Mouse (Mus musculus) gonadal fat pad, adult 2 months (tissue): ENCODE results near the gene Ly6g6c. TPM values are rescaled to one million over a fixed set of nuclear protein-coding genes. Genes with fewer than 3 reads are reported as not detected.
"Not testable (repeated sequence)": the region's sequence is repeated elsewhere in the genome, so short reads cannot be mapped to it uniquely, and the experiment has no call there.

Experiments used
- DNase-seq: peaks from one replicate; pipeline ENCODE4 v3.0.0-alpha.2; 2012; ENCODE audit warnings: low read depth
- polyA plus RNA-seq: library from polyadenylated mRNA; depleted of rRNA; stranded (reverse); fragments of >200 nt; gene quantifications from 2 replicates; pipeline ENCODE4 v1.2.3, GENCODE M21; 2012

Gene Ly6g6c
- polyA plus RNA-seq, 1 experiment: 0.61 TPM

DNA sequence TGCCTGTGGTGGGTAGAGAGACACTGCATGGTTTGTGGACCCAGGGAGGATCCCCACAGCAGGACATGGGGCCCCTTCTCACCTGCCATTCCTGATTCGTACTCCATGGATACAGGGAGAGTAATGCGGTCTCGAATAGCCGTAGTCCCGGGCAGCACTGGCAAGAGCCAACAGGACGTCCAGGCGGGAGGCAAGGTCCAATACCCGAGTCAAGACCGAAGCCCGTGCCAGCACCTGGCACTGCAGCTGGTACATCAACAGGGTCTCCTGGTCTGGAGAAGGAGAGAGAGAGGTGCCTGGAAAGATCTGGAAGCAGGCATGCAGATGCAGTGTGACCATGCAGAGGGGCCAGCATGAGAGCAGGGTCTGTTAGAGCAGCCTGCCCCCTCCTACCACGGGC lies 33.9 kb upstream of the Ly6g6c start:
- no peak for DNase-seq

DNA sequence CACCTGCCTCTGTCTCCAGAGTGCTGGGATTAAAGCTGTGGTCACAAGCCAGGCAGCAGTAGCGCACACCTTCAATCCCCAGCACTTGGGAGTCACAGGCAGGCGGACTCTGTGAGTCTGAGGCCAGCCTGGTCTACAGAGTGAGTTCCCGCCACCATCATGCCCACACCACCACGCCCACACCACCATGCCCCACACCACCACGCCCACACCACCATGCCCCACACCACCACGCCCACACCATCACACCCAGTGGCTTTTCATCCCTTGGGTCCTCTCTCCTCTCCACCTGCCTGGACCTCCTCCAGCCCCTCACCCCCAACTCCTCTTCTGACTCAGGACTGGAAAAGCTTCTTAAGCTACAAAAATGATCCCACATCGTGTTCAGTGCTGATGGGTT lies 33.3 kb upstream of the Ly6g6c start:
- DNase-seq: no peak

- DNase-seq: no peak
Measured at GRCm38 (mm10) chr17:35032323-35032870, 32.8 kb upstream of the Ly6g6c start.

DNA sequence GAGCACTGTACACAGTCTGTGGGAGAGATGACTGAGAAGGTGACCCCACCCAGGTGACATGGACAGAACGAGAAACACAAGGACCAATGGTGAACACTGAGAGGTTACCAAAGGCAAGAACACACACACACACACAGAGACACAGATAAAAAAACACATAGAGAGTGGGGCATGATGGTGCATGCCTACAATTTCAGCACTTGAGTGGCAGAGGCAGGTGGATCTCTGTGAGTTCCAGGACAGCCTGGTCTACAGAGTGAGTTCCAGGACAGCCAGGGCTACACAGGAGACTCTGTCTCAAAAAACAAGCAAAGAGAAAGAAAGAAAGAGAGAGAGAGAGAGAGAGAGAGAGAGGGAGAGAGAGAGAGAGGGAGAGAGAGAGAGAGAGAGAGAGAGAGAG lies 31.5 kb upstream of the Ly6g6c start:
- DNase-seq: not testable (repeated sequence)

DNA sequence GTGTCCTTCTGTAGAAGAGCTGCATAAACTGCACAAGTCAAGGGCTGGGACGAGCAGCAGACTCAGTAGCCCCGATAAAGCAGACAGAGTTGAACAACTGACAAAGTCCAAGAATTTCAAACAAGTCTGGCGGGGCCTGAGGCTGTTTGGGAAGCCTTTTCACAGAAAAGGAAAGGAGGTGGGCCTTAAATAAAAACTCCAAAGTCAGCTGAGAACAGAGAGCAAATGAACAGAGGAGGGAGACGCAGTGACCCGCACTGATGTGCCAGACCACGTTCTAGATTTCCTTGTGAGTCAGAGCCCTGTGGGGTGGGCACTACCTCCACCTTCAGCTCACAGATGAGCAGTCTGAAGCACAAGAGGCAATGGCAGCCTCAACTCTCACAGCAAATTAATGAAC lies 30.3 kb upstream of the Ly6g6c start:
- no peak for DNase-seq

GRCm38 (mm10) chr17:35039121-35039873 lies 25.9 kb upstream of the Ly6g6c start:
- DNase-seq: no peak

GRCm38 (mm10) chr17:35043794-35044193 lies 21.4 kb upstream of the Ly6g6c start:
- no peak for DNase-seq

DNA sequence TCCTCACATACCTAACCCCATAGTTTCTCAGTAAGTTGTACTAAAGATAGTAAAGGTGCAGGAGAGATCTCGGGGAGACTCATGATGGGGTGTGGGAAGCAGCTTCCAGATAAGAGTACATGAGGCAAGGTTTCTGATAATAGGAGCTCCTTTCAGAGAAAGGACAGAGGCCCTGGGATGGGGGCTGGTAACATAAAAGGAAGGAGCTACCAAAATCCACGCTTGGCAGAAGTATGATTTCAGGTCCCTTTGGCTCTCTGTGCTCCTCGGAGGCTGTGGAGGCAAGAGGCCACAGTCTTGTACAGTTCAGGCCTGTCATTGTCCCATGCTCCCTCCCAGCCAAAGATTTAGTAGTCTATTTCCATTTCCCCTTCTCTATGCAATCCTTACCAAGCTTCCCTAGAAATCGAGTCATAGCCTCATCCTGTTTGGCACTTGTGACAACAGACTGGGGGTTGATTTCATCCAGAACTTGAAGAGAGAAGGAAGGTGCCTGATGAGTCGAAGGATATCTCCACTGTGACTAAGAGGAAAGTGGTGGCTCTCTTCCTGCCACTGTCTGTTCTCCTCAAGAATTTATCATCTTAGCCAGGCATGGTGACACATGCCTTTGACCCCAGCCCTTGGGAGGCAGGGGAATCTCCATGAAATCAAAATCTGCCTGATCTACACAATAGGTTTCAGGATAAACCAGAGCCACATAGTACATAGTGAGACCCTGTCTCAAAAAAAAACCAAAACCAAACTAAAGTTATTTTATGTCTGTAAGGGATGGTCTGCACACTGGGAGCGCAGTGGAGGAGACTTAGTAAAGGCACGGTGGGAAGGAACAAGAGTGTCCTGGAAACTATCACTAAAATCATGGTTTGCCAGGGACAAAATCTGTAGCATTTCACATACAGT lies 20.0 kb upstream of the Ly6g6c start:
- no peak for DNase-seq

GRCm38 (mm10) chr17:35045807-35046680 lies 19.1 kb upstream of the Ly6g6c start:
- no peak for DNase-seq

DNA sequence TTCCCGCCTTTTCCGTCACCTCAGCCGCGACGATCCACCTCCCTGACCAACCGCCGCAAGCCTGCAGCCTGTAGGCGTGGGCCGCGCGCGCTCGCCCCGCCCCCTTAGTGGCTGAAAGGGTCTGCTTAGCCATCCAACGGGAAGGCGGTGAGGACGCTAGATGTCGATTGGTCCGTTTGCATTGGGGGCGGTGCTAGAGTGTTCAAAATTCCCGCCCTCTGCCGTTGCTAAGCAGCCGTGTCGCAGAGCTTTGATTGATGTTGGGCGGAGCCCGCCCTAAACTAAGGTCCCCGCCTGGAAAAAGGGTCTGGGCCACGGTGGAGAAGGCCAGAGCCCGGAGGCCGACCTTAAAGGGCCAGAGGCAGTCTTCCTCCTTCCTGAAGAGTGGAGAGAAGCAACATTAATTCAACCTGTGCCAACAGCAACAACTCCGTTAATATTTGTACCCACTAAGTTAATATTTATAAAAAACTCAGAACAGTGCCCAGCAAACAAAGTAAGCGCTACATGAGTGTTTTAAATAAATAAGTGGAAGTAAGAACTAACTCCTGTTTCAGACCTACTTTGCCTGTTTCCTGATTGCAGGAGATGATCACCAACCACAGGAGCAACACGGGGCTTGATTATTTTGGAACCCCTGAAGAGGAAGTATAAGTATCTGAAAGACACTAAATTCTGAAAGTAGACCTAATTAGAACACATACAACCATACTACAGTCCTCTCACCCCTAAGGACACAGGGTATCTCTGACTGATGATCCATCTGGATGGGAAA lies 18.3 kb upstream of the Ly6g6c start, which contains the start of gene Msh5:
Gene Msh5 (minus strand): TSS at position 65 of the 775 bp plus-strand sequence.
- DNase-seq: no peak

DNA sequence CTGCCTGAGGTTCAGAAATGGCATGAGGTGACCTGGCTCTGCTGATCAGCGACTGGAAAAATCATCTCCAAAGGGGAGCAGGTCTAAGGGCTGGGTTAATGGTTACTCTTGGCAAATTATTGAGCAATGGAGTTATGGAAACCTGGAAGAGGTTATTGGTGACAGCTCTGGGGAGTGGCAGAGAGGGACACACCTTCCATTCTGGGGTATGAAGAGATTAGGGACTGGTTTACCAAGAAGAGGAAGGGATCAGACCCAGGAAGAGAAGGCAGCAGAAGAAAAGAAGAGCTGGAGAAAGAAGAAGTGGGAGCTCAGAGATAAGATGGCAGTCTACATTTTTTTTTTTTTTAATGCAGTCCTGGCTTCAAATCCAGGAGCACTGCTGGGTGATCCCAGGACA lies 17.5 kb upstream of the Ly6g6c start:
- DNase-seq: no peak

DNA sequence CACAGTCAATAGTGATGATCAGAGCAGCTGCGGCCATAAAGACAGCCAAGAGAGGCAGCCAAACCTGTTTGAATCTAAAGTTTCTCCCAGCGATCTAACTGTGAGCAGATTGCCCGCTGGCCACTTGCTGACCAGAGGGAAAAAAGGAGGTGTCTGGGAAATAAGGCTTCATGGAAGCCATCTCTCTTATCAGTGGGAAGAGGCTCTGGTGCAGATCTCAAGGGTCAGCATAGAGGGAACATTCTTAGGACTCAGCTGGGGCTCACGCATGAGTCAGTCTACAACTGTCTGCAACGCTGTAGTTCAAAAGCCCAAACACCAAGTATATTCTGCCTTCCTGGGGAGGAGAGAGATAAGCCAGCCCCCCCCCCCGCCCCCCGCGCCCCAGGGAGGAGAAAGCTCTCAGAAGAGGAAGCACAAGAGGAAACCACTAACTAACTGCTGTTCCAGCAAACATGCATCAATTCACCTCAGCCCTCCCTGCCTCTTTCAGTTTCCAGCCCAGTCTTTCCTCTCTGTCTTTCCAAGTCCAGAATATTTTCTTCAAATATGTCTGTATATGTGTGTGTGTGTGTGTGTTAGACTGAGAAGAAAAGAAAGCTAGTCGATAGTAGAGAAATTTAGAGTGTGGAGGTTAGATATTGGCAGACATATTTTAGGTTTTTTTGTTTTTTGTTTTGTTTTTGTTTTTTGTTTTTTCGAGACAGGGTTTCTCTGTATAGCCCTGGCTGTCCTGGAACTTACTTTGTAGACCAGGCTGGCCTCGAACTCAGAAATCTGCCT lies 16.8 kb upstream of the Ly6g6c start:
- DNase-seq: no peak

DNA sequence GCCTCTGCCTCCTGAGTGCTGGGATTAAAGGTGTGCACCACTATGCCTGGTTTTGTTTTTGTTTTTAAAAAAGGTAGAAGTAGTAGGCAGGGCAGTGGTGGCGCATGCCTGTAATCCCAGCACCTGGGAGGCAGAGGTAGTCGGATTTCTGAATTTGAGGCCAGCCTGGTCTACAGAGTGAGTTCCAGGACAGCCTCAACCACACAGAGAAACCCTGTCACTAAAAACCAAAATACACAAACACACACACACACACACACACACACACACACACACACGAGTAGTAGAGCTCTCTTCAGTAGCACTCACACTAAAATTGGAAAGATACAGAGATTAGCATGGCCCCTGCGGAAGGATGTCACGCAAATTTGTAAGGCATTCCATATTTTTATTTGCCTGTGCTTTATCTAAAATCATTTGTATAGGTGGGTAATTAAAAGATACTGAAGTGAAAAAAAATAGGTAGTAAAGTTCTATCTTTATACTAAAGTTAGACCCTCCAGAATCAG lies 16.2 kb upstream of the Ly6g6c start:
- DNase-seq: no peak

- no peak for DNase-seq
Measured at GRCm38 (mm10) chr17:35049561-35050016, 15.6 kb upstream of the Ly6g6c start, which contains the start of gene Clic1. Gene Clic1, plus strand, starts transcription at chr17:35049966.

- no peak for DNase-seq
Measured at GRCm38 (mm10) chr17:35050126-35050750, 14.9 kb upstream of the Ly6g6c start.

DNA sequence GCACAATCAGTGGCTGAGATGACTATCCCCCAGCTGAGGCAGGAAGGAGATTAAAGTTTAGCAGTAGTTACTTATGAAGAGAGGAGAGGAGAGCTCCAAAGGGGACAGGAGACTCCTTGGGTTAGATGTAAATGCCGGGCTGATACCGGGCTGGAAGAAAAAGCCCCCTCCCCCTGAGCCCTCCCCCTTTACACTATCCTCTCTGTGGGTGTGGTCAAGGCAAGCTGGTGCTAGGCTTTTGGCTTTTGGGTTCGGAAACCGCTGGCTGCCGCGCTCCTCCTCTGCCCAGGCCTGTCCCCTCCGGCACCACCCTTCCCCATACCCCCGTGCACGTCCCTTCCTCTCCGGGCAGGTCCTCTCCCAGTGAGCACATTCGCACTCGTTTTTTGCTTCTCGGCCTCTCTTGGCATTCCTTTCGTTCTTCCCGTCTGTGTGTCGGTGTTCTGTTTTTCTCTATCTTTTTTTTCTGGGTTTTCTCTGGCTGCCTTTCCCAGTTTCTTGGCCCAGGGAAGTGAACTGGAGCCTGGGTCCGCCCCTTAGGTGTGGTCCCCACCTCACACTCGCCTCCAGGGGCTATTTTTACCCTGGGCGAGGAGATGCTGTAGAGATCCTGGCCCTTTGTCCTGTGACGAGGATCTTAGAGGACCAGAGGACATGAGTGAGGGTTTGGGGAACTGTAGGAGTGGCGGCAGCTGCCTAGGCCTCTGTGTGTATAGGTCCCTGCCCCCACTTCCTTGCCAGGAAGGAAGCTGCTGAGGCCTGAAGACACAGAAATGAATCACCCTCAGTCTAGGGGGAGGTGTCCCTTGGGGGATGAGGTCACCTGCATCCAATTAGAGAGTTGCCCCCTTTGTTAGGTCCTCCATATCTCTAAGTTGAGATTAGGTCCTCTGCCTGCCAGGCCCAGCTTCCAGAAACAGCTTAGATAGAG lies 13.8 kb upstream of the Ly6g6c start:
- DNase-seq: no peak

DNA sequence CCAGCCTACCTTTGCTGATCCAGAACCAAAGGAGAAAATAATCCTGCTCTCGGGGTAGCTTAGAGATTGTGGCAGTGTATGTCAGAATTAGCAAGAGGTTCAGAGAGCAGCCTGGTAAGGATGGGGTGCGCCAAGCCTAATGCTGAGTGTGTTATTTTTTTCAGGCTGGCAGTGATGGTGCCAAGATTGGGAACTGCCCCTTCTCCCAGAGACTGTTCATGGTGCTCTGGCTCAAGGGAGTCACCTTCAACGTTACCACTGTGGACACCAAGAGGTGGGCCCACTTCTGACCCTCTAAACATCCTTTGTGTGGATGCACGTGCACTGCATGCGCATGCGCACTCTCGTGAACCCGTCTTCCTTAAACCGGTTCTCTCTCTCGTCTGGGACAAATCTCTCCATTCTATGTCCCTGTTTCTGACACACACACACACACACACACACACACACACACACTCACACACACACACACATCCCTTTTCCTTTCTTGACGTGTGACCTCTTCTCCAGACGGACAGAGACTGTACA lies 12.9 kb upstream of the Ly6g6c start:
- no peak for DNase-seq
